Mouse (Mus musculus): ENCODE measurements at regions not wholly inside any gene's neighbourhood (a gene's known extent, or its start where the extent isn't known, plus 50 kb on each side); places are given as distances from the start of the nearest gene placed in this dataset.

DNA sequence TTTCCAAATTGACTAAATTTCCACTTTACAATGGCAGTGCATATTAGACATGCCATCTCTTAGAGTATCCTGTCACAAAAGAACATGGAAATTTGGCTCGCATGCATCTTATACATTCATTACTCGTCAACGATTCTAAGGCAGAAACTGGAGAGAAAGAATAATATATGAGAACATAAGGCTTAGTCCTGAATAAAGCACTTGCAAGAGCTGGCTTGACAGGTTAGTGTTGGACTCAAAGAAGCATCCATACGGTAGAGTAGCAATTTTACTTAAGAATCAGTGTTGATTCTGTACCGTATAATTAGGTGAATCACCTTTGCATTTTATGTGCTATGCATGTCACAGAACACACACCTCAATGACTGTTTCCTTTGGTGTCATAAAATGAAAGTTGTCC is 1051.4 kb downstream of the Zpld1 start:
- TF ChIP-seq MAX (IDR thresholded peaks at IDR 0.05), result no peak
- TF ChIP-seq CTCF (IDR thresholded peaks at IDR 0.05; ENCODE audit: control insufficient read depth, insufficient read depth, insufficient read length), result no peak
- TF ChIP-seq MYOD1 (IDR thresholded peaks at IDR 0.05; ENCODE audit: control insufficient read depth, insufficient read length, low read depth), result no peak
- no peak for TF ChIP-seq FOSL1 (IDR thresholded peaks at IDR 0.05; ENCODE audit: insufficient read depth, low read length, poor library complexity, severe bottlenecking)
- no peak for TF ChIP-seq USF1 (IDR thresholded peaks at IDR 0.05; ENCODE audit: low read depth)

Measured in C2C12 (cell line).